Mouse (Mus musculus): ENCODE results near the gene Olfr1152. TPM values are rescaled to one million over a fixed set of nuclear protein-coding genes. Genes with fewer than 3 reads are reported as not detected.

Gene Olfr1152
- polyA plus RNA-seq (2014; fragmentation: Nextera tagmentation; extraction: Ambion mirVana): 0.03 TPM in 2 replicates

- H3K36me3 ChIP-seq (ENCODE audit: control insufficient read depth, insufficient read depth, low read length): no peaks in the 10 kb centered on the region
- no peak within 1 kb of the TSS for H3K27ac ChIP-seq (ENCODE audit: low read depth, low read length)
- no peak within 1 kb of the TSS for H3K4me3 ChIP-seq (ENCODE audit: low read depth, low read length)
- H3K9ac ChIP-seq (ENCODE audit: low read depth, low read length): no peak within 1 kb of the TSS
- no peaks in the 10 kb centered on the region for H3K9me3 ChIP-seq (ENCODE audit: control insufficient read depth, low read length)
- H3K4me2 ChIP-seq (replicated peaks; ENCODE audit: low read depth, low read length): no peak within 1 kb of the TSS
- H3K27me3 ChIP-seq (ENCODE audit: control insufficient read depth, insufficient read depth, low read length): no peaks in the 10 kb centered on the region
- H3K4me1 ChIP-seq (replicated peaks; ENCODE audit: control insufficient read depth, insufficient read depth, low read length): no peaks in the 10 kb centered on the region
- no peak for ATAC-seq (ENCODE audit: low FRiP score)
- DNase-seq (ENCODE audit: low spot score): no peak
Measured at GRCm38 (mm10) chr2:87866192-87866591, at the start of gene Olfr1152. Gene Olfr1152 (plus strand): TSS chr2:87866492.

- no peak within 1 kb of the TSS for H3K4me3 ChIP-seq (ENCODE audit: low read depth, low read length)
- 91% methylated on average over 1 of the region's 1 CpGs for whole genome bisulfite sequencing
- ATAC-seq (ENCODE audit: low FRiP score) (no peak), DNase-seq (ENCODE audit: low spot score) (no peak)
- no peaks in the 10 kb centered on the region for H3K27me3 ChIP-seq (ENCODE audit: control insufficient read depth, insufficient read depth, low read length)
- no peak within 1 kb of the TSS for H3K4me2 ChIP-seq (replicated peaks; ENCODE audit: low read depth, low read length)
- no peak within 1 kb of the TSS for H3K27ac ChIP-seq (ENCODE audit: low read depth, low read length)
- no peak within 1 kb of the TSS for H3K9ac ChIP-seq (ENCODE audit: low read depth, low read length)
- H3K4me1 ChIP-seq (replicated peaks; ENCODE audit: control insufficient read depth, insufficient read depth, low read length): no peaks in the 10 kb centered on the region
- no peaks in the 10 kb centered on the region for H3K9me3 ChIP-seq (ENCODE audit: control insufficient read depth, low read length)
- no peaks in the 10 kb centered on the region for H3K36me3 ChIP-seq (ENCODE audit: control insufficient read depth, insufficient read depth, low read length)
Measured at GRCm38 (mm10) chr2:87830233-87830632, 36.1 kb upstream of the Olfr1152 start, which contains the start of gene Olfr1148. Gene Olfr1148 (plus strand): TSS chr2:87830533.

GRCm38 (mm10) chr2:87843693-87844092, 22.6 kb upstream of the Olfr1152 start, which contains the start of gene Olfr1150-ps1:
Gene Olfr1150-ps1 (plus strand): TSS chr2:87843993.
- H3K4me3 ChIP-seq (ENCODE audit: low read depth, low read length): no peak within 1 kb of the TSS
- H3K27me3 ChIP-seq (ENCODE audit: control insufficient read depth, insufficient read depth, low read length): no peaks in the 10 kb centered on the region
- H3K4me2 ChIP-seq (replicated peaks; ENCODE audit: low read depth, low read length): no peak within 1 kb of the TSS
- no peaks in the 10 kb centered on the region for H3K36me3 ChIP-seq (ENCODE audit: control insufficient read depth, insufficient read depth, low read length)
- no peak within 1 kb of the TSS for H3K27ac ChIP-seq (ENCODE audit: low read depth, low read length)
- no peak within 1 kb of the TSS for H3K9ac ChIP-seq (ENCODE audit: low read depth, low read length)
- no peak for DNase-seq (ENCODE audit: low spot score)
- no peak for ATAC-seq (ENCODE audit: low FRiP score)
- H3K9me3 ChIP-seq (ENCODE audit: control insufficient read depth, low read length): no peaks in the 10 kb centered on the region
- WGBS: 78% methylated on average over 1 of the region's 1 CpGs
- H3K4me1 ChIP-seq (replicated peaks; ENCODE audit: control insufficient read depth, insufficient read depth, low read length): no peaks in the 10 kb centered on the region

GRCm38 (mm10) chr2:87855562-87855961, 10.7 kb upstream of the Olfr1152 start, which contains the start of gene Olfr1151:
Gene Olfr1151 (plus strand): TSS chr2:87855862.
- Histone ChIP-seq H3K4me3 (ENCODE audit: low read depth, low read length) (no peak within 1 kb of the TSS), H3K9me3 (ENCODE audit: control insufficient read depth, low read length) (no peaks in the 10 kb centered on the region), H3K4me1 (replicated peaks; ENCODE audit: control insufficient read depth, insufficient read depth, low read length) (no peaks in the 10 kb centered on the region), H3K27ac (ENCODE audit: low read depth, low read length) (no peak within 1 kb of the TSS), H3K9ac (ENCODE audit: low read depth, low read length) (no peak within 1 kb of the TSS), H3K36me3 (ENCODE audit: control insufficient read depth, insufficient read depth, low read length) (no peaks in the 10 kb centered on the region), H3K4me2 (replicated peaks; ENCODE audit: low read depth, low read length) (no peak within 1 kb of the TSS), H3K27me3 (ENCODE audit: control insufficient read depth, insufficient read depth, low read length) (no peaks in the 10 kb centered on the region)
- no peak for DNase-seq (ENCODE audit: low spot score)
- WGBS: 97% methylated on average over 1 of the region's 1 CpGs
- ATAC-seq (ENCODE audit: low FRiP score): no peak

GRCm38 (mm10) chr2:87894662-87895061, 28.4 kb downstream of the Olfr1152 start, which contains the start of gene Olfr1153:
Gene Olfr1153 (plus strand): TSS chr2:87894962.
- Histone ChIP-seq H3K27ac (ENCODE audit: low read depth, low read length) (no peak within 1 kb of the TSS), H3K9me3 (ENCODE audit: control insufficient read depth, low read length) (no peaks in the 10 kb centered on the region), H3K36me3 (ENCODE audit: control insufficient read depth, insufficient read depth, low read length) (no peaks in the 10 kb centered on the region), H3K27me3 (ENCODE audit: control insufficient read depth, insufficient read depth, low read length) (no peaks in the 10 kb centered on the region), H3K9ac (ENCODE audit: low read depth, low read length) (no peak within 1 kb of the TSS), H3K4me1 (replicated peaks; ENCODE audit: control insufficient read depth, insufficient read depth, low read length) (no peaks in the 10 kb centered on the region), H3K4me2 (replicated peaks; ENCODE audit: low read depth, low read length) (no peak within 1 kb of the TSS), H3K4me3 (ENCODE audit: low read depth, low read length) (no peak within 1 kb of the TSS)
- ATAC-seq (ENCODE audit: low FRiP score): no peak
- DNase-seq (ENCODE audit: low spot score): no peak
- 87% methylated on average over 1 of the region's 1 CpGs for WGBS

GRCm38 (mm10) chr2:87905066-87905465, 38.8 kb downstream of the Olfr1152 start, which contains the start of gene Olfr1154:
Gene Olfr1154 (minus strand): TSS chr2:87905166.
- no peaks in the 10 kb centered on the region for H3K9me3 ChIP-seq (ENCODE audit: control insufficient read depth, low read length)
- H3K27ac ChIP-seq (ENCODE audit: low read depth, low read length): no peak within 1 kb of the TSS
- H3K4me1 ChIP-seq (replicated peaks; ENCODE audit: control insufficient read depth, insufficient read depth, low read length): no peaks in the 10 kb centered on the region
- no peaks in the 10 kb centered on the region for H3K36me3 ChIP-seq (ENCODE audit: control insufficient read depth, insufficient read depth, low read length)
- DNase-seq (ENCODE audit: low spot score) (no peak), ATAC-seq (ENCODE audit: low FRiP score) (no peak)
- H3K4me2 ChIP-seq (replicated peaks; ENCODE audit: low read depth, low read length): no peak within 1 kb of the TSS
- WGBS: 92% methylated on average over 1 of the region's 1 CpGs
- no peak within 1 kb of the TSS for H3K9ac ChIP-seq (ENCODE audit: low read depth, low read length)
- H3K4me3 ChIP-seq (ENCODE audit: low read depth, low read length): no peak within 1 kb of the TSS
- H3K27me3 ChIP-seq (ENCODE audit: control insufficient read depth, insufficient read depth, low read length): no peaks in the 10 kb centered on the region

Other genes with a start within 250 kb of the Olfr1152 start
- not detected in 2 replicates for gene Olfr1131, start 239.4 kb upstream of the Olfr1152 start, polyA plus RNA-seq (2014; fragmentation: Nextera tagmentation; extraction: Ambion mirVana)
- gene Olfr1132, start 229.0 kb upstream of the Olfr1152 start, polyA plus RNA-seq (2014; fragmentation: Nextera tagmentation; extraction: Ambion mirVana): not detected in 2 replicates
- not detected in 2 replicates for gene Olfr1133, start 219.1 kb upstream of the Olfr1152 start, polyA plus RNA-seq (2014; fragmentation: Nextera tagmentation; extraction: Ambion mirVana)
- not detected in 2 replicates for gene Olfr1134, start 208.0 kb upstream of the Olfr1152 start, polyA plus RNA-seq (2014; fragmentation: Nextera tagmentation; extraction: Ambion mirVana)
- gene Olfr1135, start 192.8 kb upstream of the Olfr1152 start, polyA plus RNA-seq (2014; fragmentation: Nextera tagmentation; extraction: Ambion mirVana): not detected in 2 replicates
- gene Olfr1136, start 172.5 kb upstream of the Olfr1152 start, polyA plus RNA-seq (2014; fragmentation: Nextera tagmentation; extraction: Ambion mirVana): not detected in 2 replicates
- not detected in 2 replicates for gene Olfr1137, start 153.3 kb upstream of the Olfr1152 start, polyA plus RNA-seq (2014; fragmentation: Nextera tagmentation; extraction: Ambion mirVana)
- not detected in 2 replicates for gene Olfr1138, start 126.5 kb upstream of the Olfr1152 start, polyA plus RNA-seq (2014; fragmentation: Nextera tagmentation; extraction: Ambion mirVana)
- gene Olfr1140, start 122.7 kb upstream of the Olfr1152 start, polyA plus RNA-seq (2014; fragmentation: Nextera tagmentation; extraction: Ambion mirVana): not detected in 2 replicates
- not detected in 2 replicates for gene Olfr1141, start 112.5 kb upstream of the Olfr1152 start, polyA plus RNA-seq (2014; fragmentation: Nextera tagmentation; extraction: Ambion mirVana)
- gene Olfr152, start 87.0 kb upstream of the Olfr1152 start, polyA plus RNA-seq (2014; fragmentation: Nextera tagmentation; extraction: Ambion mirVana): not detected in 2 replicates
- gene Olfr1143, start 65.9 kb upstream of the Olfr1152 start, polyA plus RNA-seq (2014; fragmentation: Nextera tagmentation; extraction: Ambion mirVana): not detected in 2 replicates
- not detected in 2 replicates for gene Olfr1145, start 56.7 kb upstream of the Olfr1152 start, polyA plus RNA-seq (2014; fragmentation: Nextera tagmentation; extraction: Ambion mirVana)
- gene Olfr1148, start 36.0 kb upstream of the Olfr1152 start, polyA plus RNA-seq (2014; fragmentation: Nextera tagmentation; extraction: Ambion mirVana): not detected in 2 replicates
- gene Olfr1150-ps1, start 22.5 kb upstream of the Olfr1152 start, polyA plus RNA-seq (2014; fragmentation: Nextera tagmentation; extraction: Ambion mirVana): not detected in 2 replicates
- gene Olfr1151, start 10.6 kb upstream of the Olfr1152 start, polyA plus RNA-seq (2014; fragmentation: Nextera tagmentation; extraction: Ambion mirVana): not detected in 2 replicates
- not detected in 2 replicates for gene Olfr1153, start 28.5 kb downstream of the Olfr1152 start, polyA plus RNA-seq (2014; fragmentation: Nextera tagmentation; extraction: Ambion mirVana)
- not detected in 2 replicates for gene Olfr1154, start 38.7 kb downstream of the Olfr1152 start, polyA plus RNA-seq (2014; fragmentation: Nextera tagmentation; extraction: Ambion mirVana)
- not detected in 2 replicates for gene Olfr1155, start 78.6 kb downstream of the Olfr1152 start, polyA plus RNA-seq (2014; fragmentation: Nextera tagmentation; extraction: Ambion mirVana)
- gene Olfr1156, start 86.6 kb downstream of the Olfr1152 start, polyA plus RNA-seq (2014; fragmentation: Nextera tagmentation; extraction: Ambion mirVana): not detected in 2 replicates
- not detected in 2 replicates for gene Olfr1157, start 101.8 kb downstream of the Olfr1152 start, polyA plus RNA-seq (2014; fragmentation: Nextera tagmentation; extraction: Ambion mirVana)
- gene Olfr74, start 108.2 kb downstream of the Olfr1152 start, polyA plus RNA-seq (2014; fragmentation: Nextera tagmentation; extraction: Ambion mirVana): not detected in 2 replicates
- not detected in 2 replicates for gene Olfr1158, start 123.6 kb downstream of the Olfr1152 start, polyA plus RNA-seq (2014; fragmentation: Nextera tagmentation; extraction: Ambion mirVana)
- gene Olfr1160, start 141.8 kb downstream of the Olfr1152 start, polyA plus RNA-seq (2014; fragmentation: Nextera tagmentation; extraction: Ambion mirVana): not detected in 2 replicates
- not detected in 2 replicates for gene Olfr1161, start 156.3 kb downstream of the Olfr1152 start, polyA plus RNA-seq (2014; fragmentation: Nextera tagmentation; extraction: Ambion mirVana)
- not detected in 2 replicates for gene Olfr73, start 171.2 kb downstream of the Olfr1152 start, polyA plus RNA-seq (2014; fragmentation: Nextera tagmentation; extraction: Ambion mirVana)
- gene Olfr1162, start 184.6 kb downstream of the Olfr1152 start, polyA plus RNA-seq (2014; fragmentation: Nextera tagmentation; extraction: Ambion mirVana): not detected in 2 replicates
- not detected in 2 replicates for gene Olfr1163, start 205.3 kb downstream of the Olfr1152 start, polyA plus RNA-seq (2014; fragmentation: Nextera tagmentation; extraction: Ambion mirVana)
- gene Olfr1164, start 227.5 kb downstream of the Olfr1152 start, polyA plus RNA-seq (2014; fragmentation: Nextera tagmentation; extraction: Ambion mirVana): not detected in 2 replicates